Mouse (Mus musculus): Measurements from ENCODE around the gene BC049762. TPM values are rescaled to one million over a fixed set of nuclear protein-coding genes. Genes with fewer than 3 reads are reported as not detected.

BC049762 gene
- polyA plus RNA-seq, 1 experiment from 2014 or later = 0.48 TPM

DNA sequence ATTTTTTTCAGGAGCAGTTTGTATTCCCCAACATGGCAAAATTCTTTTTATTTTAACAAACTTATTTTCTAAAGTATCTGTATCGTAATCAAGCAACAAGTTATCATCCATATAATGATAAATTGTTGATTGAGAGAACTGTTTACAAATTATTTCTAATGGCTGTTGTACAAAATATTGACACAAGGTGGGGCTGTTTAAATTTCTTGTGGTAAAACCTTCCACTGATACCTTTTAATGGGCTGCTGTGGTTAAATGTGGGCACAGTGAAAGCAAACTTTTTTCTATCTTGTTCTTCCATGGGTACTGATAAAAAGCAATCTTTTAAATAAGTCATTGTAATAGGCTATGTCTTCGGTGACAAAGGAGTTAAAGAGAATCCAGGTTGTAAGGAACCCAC is 19.9 kb downstream of the BC049762 start:
- Histone ChIP-seq H3K9ac (replicated peaks; ENCODE audit: low read depth, low read length) (no peak overlapping the region), H3K4me2 (replicated peaks; ENCODE audit: low read depth, low read length) (no peak overlapping the region), H3K9me3 (ENCODE audit: control insufficient read depth, low read depth, low read length) (no peaks in the 10 kb centered on the region), H3K27me3 (ENCODE audit: control insufficient read depth, insufficient read depth, low read length) (no peaks in the 10 kb centered on the region), H3K36me3 (ENCODE audit: control insufficient read depth, insufficient read depth, low read length) (no peaks in the 10 kb centered on the region), H3K4me3 (ENCODE audit: low read depth, low read length) (no peak overlapping the region), H3K27ac (ENCODE audit: low read length) (no peak overlapping the region), H3K4me1 (ENCODE audit: control insufficient read depth, insufficient read depth, low read length) (no peaks in the 10 kb centered on the region)
- 89% methylated on average over 2 of the region's 2 CpGs for WGBS
- ATAC-seq (ENCODE audit: insufficient number of reproducible peaks, insufficient read depth, low FRiP score, low read depth) = no peak

GRCm38 (mm10) chr11:51234626-51235025 is 28.2 kb downstream of the BC049762 start:
- Histone ChIP-seq H3K4me1 (ENCODE audit: control insufficient read depth, insufficient read depth, low read length) (no peaks in the 10 kb centered on the region), H3K27ac (ENCODE audit: low read length) (no peak overlapping the region), H3K4me2 (replicated peaks; ENCODE audit: low read depth, low read length) (no peak overlapping the region), H3K27me3 (ENCODE audit: control insufficient read depth, insufficient read depth, low read length) (no peaks in the 10 kb centered on the region), H3K4me3 (ENCODE audit: low read depth, low read length) (no peak overlapping the region), H3K36me3 (ENCODE audit: control insufficient read depth, insufficient read depth, low read length) (no peaks in the 10 kb centered on the region), H3K9me3 (ENCODE audit: control insufficient read depth, low read depth, low read length) (no peaks in the 10 kb centered on the region), H3K9ac (replicated peaks; ENCODE audit: low read depth, low read length) (no peak overlapping the region)
- 85% methylated on average over 9 of the region's 9 CpGs for WGBS
- no peak for ATAC-seq (ENCODE audit: insufficient number of reproducible peaks, insufficient read depth, low FRiP score, low read depth)

- no peak for ATAC-seq (ENCODE audit: insufficient number of reproducible peaks, insufficient read depth, low FRiP score, low read depth)
- H3K9ac ChIP-seq (replicated peaks; ENCODE audit: low read depth, low read length) = no peak overlapping the region
- no peaks in the 10 kb centered on the region for H3K9me3 ChIP-seq (ENCODE audit: control insufficient read depth, low read depth, low read length)
- H3K36me3 ChIP-seq (ENCODE audit: control insufficient read depth, insufficient read depth, low read length) = no peaks in the 10 kb centered on the region
- WGBS = 87% methylated on average over 4 of the region's 4 CpGs
- H3K4me2 ChIP-seq (replicated peaks; ENCODE audit: low read depth, low read length) = no peak overlapping the region
- no peaks in the 10 kb centered on the region for H3K4me1 ChIP-seq (ENCODE audit: control insufficient read depth, insufficient read depth, low read length)
- H3K27ac ChIP-seq (ENCODE audit: low read length) = no peak overlapping the region
- no peak overlapping the region for H3K4me3 ChIP-seq (ENCODE audit: low read depth, low read length)
- H3K27me3 ChIP-seq (ENCODE audit: control insufficient read depth, insufficient read depth, low read length) = no peaks in the 10 kb centered on the region
Measured at GRCm38 (mm10) chr11:51227104-51227503, 35.7 kb downstream of the BC049762 start.

GRCm38 (mm10) chr11:51220308-51220707 is 42.5 kb downstream of the BC049762 start, which contains the start of gene Gm12569:
Gene Gm12569 (plus strand): TSS chr11:51220473.
- Histone ChIP-seq H3K9ac (replicated peaks; ENCODE audit: low read depth, low read length) (no peak within 1 kb of the TSS), H3K4me1 (ENCODE audit: control insufficient read depth, insufficient read depth, low read length) (no peaks in the 10 kb centered on the region), H3K36me3 (ENCODE audit: control insufficient read depth, insufficient read depth, low read length) (no peaks in the 10 kb centered on the region), H3K9me3 (ENCODE audit: control insufficient read depth, low read depth, low read length) (no peaks in the 10 kb centered on the region), H3K27ac (ENCODE audit: low read length) (no peak within 1 kb of the TSS), H3K27me3 (ENCODE audit: control insufficient read depth, insufficient read depth, low read length) (no peaks in the 10 kb centered on the region), H3K4me2 (replicated peaks; ENCODE audit: low read depth, low read length) (no peak within 1 kb of the TSS), H3K4me3 (ENCODE audit: low read depth, low read length) (no peak within 1 kb of the TSS)
- no peak for ATAC-seq (ENCODE audit: insufficient number of reproducible peaks, insufficient read depth, low FRiP score, low read depth)
- WGBS = 92% methylated on average over 11 of the region's 11 CpGs

DNA sequence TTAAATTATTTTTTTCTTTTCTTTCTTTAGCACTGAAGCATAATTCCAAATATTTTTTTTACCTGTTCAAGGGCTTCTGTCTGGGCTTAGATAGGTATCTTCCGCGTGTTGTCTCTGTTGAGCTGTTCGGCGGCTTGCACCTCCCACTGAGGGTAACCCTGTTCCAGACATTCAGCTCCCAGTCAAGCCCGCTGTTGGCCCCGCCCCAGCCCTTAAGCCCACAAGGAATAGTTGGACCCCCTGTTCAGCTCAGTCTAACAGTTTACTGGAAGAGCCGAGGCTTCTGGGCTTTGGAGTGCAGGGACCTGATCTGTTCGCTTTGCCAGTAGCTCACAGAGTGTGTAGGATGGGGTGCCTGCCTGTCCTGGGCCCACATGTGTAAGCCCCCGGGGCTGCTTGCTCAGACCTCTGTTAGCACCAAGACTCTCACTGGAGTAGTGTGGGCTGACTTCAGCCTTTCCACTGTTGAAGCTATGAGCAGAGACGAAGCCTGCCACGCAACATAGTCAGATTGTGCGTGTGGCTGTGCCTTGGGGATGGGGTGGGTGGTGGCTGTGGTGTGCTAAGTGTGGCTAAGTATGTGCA is 43.4 kb downstream of the BC049762 start:
- 83% methylated on average over 12 of the region's 12 CpGs for WGBS
- Histone ChIP-seq H3K4me1 (ENCODE audit: control insufficient read depth, insufficient read depth, low read length) (no peaks in the 10 kb centered on the region), H3K27ac (ENCODE audit: low read length) (no peak overlapping the region), H3K9me3 (ENCODE audit: control insufficient read depth, low read depth, low read length) (no peaks in the 10 kb centered on the region), H3K4me2 (replicated peaks; ENCODE audit: low read depth, low read length) (no peak overlapping the region), H3K27me3 (ENCODE audit: control insufficient read depth, insufficient read depth, low read length) (no peaks in the 10 kb centered on the region), H3K4me3 (ENCODE audit: low read depth, low read length) (no peak overlapping the region), H3K36me3 (ENCODE audit: control insufficient read depth, insufficient read depth, low read length) (no peaks in the 10 kb centered on the region), H3K9ac (replicated peaks; ENCODE audit: low read depth, low read length) (no peak overlapping the region)
- ATAC-seq (ENCODE audit: insufficient number of reproducible peaks, insufficient read depth, low FRiP score, low read depth) = no peak

DNA sequence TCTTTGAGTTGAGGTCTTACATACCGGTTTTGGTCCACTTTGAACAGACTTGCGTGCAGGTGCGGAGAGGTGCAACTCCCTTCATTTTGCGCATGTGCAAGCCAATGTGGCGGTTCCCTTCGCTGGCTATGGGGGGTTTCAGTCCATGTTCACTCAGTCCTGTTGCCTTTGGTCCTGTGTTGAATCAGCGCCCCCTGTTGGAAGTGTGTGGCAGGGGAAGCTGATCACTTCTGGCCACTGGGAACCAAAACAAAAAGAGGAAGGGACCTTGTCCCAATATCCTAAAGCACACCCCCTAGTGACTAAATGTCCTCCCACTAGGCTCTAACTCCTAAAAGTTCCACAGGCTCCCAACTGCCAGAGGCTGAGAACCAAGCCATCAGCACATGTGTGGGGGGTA is 48.8 kb downstream of the BC049762 start:
- H3K9me3 ChIP-seq (ENCODE audit: control insufficient read depth, low read depth, low read length) = no peaks in the 10 kb centered on the region

DNA sequence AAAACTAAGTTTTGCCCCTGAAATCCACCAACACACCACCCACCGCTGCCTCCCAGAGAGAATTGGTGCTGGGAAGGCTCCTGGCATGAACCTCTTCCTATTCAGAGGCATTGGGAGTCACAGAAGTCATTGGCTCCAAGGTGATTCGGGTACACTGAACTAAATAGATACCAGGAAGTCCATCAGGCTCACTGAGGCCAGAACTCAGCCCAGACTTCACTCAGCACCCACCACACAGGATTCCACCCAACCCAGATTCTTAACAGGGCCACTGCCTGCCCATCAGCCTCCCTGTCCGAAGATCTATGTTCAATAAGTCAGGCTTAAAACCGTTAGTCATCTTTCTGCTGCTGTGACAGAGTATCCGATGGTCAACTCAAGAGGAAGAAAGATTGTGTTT is 51.4 kb downstream of the BC049762 start:
- Histone ChIP-seq H3K9ac (replicated peaks; ENCODE audit: low read depth, low read length) (no peak overlapping the region), H3K36me3 (ENCODE audit: control insufficient read depth, insufficient read depth, low read length) (no peaks in the 10 kb centered on the region), H3K27me3 (ENCODE audit: control insufficient read depth, insufficient read depth, low read length) (no peaks in the 10 kb centered on the region), H3K4me1 (ENCODE audit: control insufficient read depth, insufficient read depth, low read length) (no peaks in the 10 kb centered on the region), H3K27ac (ENCODE audit: low read length) (no peak overlapping the region), H3K9me3 (ENCODE audit: control insufficient read depth, low read depth, low read length) (no peaks in the 10 kb centered on the region), H3K4me3 (ENCODE audit: low read depth, low read length) (no peak overlapping the region), H3K4me2 (replicated peaks; ENCODE audit: low read depth, low read length) (no peak overlapping the region)
- ATAC-seq (ENCODE audit: insufficient number of reproducible peaks, insufficient read depth, low FRiP score, low read depth) = no peak
- WGBS = 85% methylated on average over 5 of the region's 5 CpGs

More for the DNA sequence above, 48.8 kb downstream of the BC049762 start:
- ATAC-seq (ENCODE audit: insufficient number of reproducible peaks, insufficient read depth, low FRiP score, low read depth) = no peak
- no peaks in the 10 kb centered on the region for H3K36me3 ChIP-seq (ENCODE audit: control insufficient read depth, insufficient read depth, low read length)
- H3K27ac ChIP-seq (ENCODE audit: low read length) = no peak overlapping the region
- H3K4me3 ChIP-seq (ENCODE audit: low read depth, low read length) = no peak overlapping the region
- no peak overlapping the region for H3K4me2 ChIP-seq (replicated peaks; ENCODE audit: low read depth, low read length)
- 89% methylated on average over 7 of the region's 7 CpGs for WGBS
- H3K27me3 ChIP-seq (ENCODE audit: control insufficient read depth, insufficient read depth, low read length) = no peaks in the 10 kb centered on the region
- no peaks in the 10 kb centered on the region for H3K4me1 ChIP-seq (ENCODE audit: control insufficient read depth, insufficient read depth, low read length)
- no peak overlapping the region for H3K9ac ChIP-seq (replicated peaks; ENCODE audit: low read depth, low read length)

GRCm38 (mm10) chr11:51207758-51208157 is 55.1 kb downstream of the BC049762 start:
- H3K9ac ChIP-seq (replicated peaks; ENCODE audit: low read depth, low read length) = no peak overlapping the region
- no peaks in the 10 kb centered on the region for H3K4me1 ChIP-seq (ENCODE audit: control insufficient read depth, insufficient read depth, low read length)
- H3K4me2 ChIP-seq (replicated peaks; ENCODE audit: low read depth, low read length) = no peak overlapping the region
- no peaks in the 10 kb centered on the region for H3K36me3 ChIP-seq (ENCODE audit: control insufficient read depth, insufficient read depth, low read length)
- WGBS = 75% methylated on average over 3 of the region's 3 CpGs
- no peak overlapping the region for H3K27ac ChIP-seq (ENCODE audit: low read length)
- no peaks in the 10 kb centered on the region for H3K9me3 ChIP-seq (ENCODE audit: control insufficient read depth, low read depth, low read length)
- H3K27me3 ChIP-seq (ENCODE audit: control insufficient read depth, insufficient read depth, low read length) = no peaks in the 10 kb centered on the region
- no peak overlapping the region for H3K4me3 ChIP-seq (ENCODE audit: low read depth, low read length)
- ATAC-seq (ENCODE audit: insufficient number of reproducible peaks, insufficient read depth, low FRiP score, low read depth) = no peak
